Mouse (Mus musculus): ENCODE measurements at regions not wholly inside any gene's neighbourhood (a gene's known extent, or its start where the extent isn't known, plus 50 kb on each side); places are given as distances from the start of the nearest gene placed in this dataset.

DNA sequence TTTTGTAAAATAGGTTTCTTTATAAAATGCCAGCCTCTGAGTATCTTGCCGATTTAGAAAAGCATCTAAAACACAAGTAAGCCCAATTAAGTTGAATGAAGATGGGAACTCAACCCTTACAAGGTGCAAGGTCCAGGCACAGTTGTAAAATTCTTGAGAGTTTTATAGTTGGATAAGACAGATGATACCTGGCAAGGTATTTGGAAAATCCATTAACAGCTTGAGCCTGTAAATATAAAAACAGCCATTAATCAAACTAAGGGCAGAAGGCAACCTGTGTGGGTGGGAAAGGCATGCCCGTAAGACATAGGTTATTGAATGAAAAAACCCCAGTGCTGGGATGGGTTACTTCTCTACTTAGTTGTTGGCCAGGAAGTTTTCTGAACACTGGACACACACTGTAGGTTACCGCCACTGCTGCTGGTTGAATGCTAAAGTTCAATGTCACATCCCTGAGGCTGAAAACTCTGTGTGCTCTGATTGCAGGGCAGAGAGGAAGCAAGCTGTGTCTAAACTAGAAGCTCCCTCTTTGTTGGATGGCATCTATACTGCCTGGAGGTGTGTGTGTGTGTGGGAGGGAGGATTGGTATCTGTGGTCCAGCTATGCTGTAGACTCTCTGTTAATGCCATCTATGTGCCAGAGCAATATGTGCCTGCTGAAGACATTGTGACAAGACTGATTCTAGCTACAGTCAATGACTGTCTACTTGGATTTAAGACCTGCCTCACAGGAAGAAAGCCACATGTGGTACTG lies 121.4 kb downstream of the Mbip start:
- no peak overlapping the region for H3K4me3 ChIP-seq (replicated peaks in 1 of 3; ENCODE audit: low read depth in 2 of 3, low read length in 2 of 3, poor library complexity in 1 of 3)
- no peaks in the 10 kb centered on the region for H3K4me1 ChIP-seq (ENCODE audit: control insufficient read depth in 1 of 2, insufficient read depth in 2 of 2)
- no peak overlapping the region for H3K9ac ChIP-seq (ENCODE audit: insufficient read depth, low read depth)
- TF ChIP-seq JUN (IDR thresholded peaks at IDR 0.05; ENCODE audit: insufficient read depth, low read depth, low read length) = no peak
- TF ChIP-seq ZNF384 (IDR thresholded peaks at IDR 0.05; ENCODE audit: low read depth, low read length) = no peak
- no peak for TF ChIP-seq EP300 (IDR thresholded peaks at IDR 0.05; ENCODE audit: low read length)
- TF ChIP-seq ETS1 (conservative IDR thresholded peaks at IDR 0.05; ENCODE audit: low read depth, low read length) = no peak
- no peak for TF ChIP-seq RCOR1 (conservative IDR thresholded peaks at IDR 0.05; ENCODE audit: low read depth, low read length)
- TF ChIP-seq USF2 (conservative IDR thresholded peaks at IDR 0.05; ENCODE audit: low read depth, low read length) = no peak
- TF ChIP-seq ZMIZ1 (IDR thresholded peaks at IDR 0.05; ENCODE audit: low read depth, low read length) = no peak
- TF ChIP-seq NELFE (IDR thresholded peaks at IDR 0.05; ENCODE audit: low read depth, low read length) = no peak
- no peak for TF ChIP-seq POLR2A (IDR thresholded peaks at IDR 0.05; ENCODE audit: low read depth, low read length)
- TF ChIP-seq CHD2 (IDR thresholded peaks at IDR 0.05; ENCODE audit: low read length) = no peak
- no peak for TF ChIP-seq HCFC1 (IDR thresholded peaks at IDR 0.05; ENCODE audit: low read depth, low read length)
- no peak for TF ChIP-seq USF1 (IDR thresholded peaks at IDR 0.05; ENCODE audit: low read depth, low read length)
- TF ChIP-seq TCF12 (IDR thresholded peaks at IDR 0.05; ENCODE audit: low read depth, low read length) = no peak
- TF ChIP-seq SIN3A (IDR thresholded peaks at IDR 0.05; ENCODE audit: low read length) = no peak
- no peak for TF ChIP-seq SMC3 (IDR thresholded peaks at IDR 0.05; ENCODE audit: low read depth, low read length)
- TF ChIP-seq ZKSCAN1 (IDR thresholded peaks at IDR 0.05; ENCODE audit: borderline replicate concordance, low read depth, low read length) = no peak
- no peak for TF ChIP-seq PAX5 (IDR thresholded peaks at IDR 0.05; ENCODE audit: low read length)
- TF ChIP-seq CTCF (conservative IDR thresholded peaks at IDR 0.05 in 1 of 2, IDR thresholded peaks at IDR 0.05 in 1 of 2; ENCODE audit: low read depth in 2 of 2, low read length in 2 of 2) = no peak
- no peaks in the 10 kb centered on the region for H3K27me3 ChIP-seq (replicated peaks)
- H3K4me2 ChIP-seq (ENCODE audit: insufficient read depth, low read depth, poor library complexity, severe bottlenecking) = no peak overlapping the region
- no peaks in the 10 kb centered on the region for H3K36me3 ChIP-seq (replicated peaks in 1 of 2; ENCODE audit: control insufficient read depth in 1 of 2, insufficient read depth in 1 of 2, low read length in 1 of 2)
- dilution Hi-C loops (cut with MboI; ENCODE audit: extremely low pct_ligation_motif_present, extremely low pct_unique_long_range_greater_than_20kb, low sequenced_read_pairs) = no loop called here
- H3K27ac ChIP-seq (ENCODE audit: insufficient read depth, low read depth) = no peak overlapping the region
- no peaks in the 10 kb centered on the region for H3K9me3 ChIP-seq (replicated peaks; ENCODE audit: low read length)
- H3K79me2 ChIP-seq (replicated peaks; ENCODE audit: control insufficient read depth, extremely low read depth, insufficient read depth, poor library complexity, severe bottlenecking) = no peaks in the 10 kb centered on the region
- in situ Hi-C loops (cut with MboI; ENCODE audit: low pct_ligation_motif_present, low pct_unique_long_range_greater_than_20kb, low sequenced_read_pairs) = no loop called here
- no peak for DNase-seq (ENCODE audit: extremely low read depth)

DNA sequence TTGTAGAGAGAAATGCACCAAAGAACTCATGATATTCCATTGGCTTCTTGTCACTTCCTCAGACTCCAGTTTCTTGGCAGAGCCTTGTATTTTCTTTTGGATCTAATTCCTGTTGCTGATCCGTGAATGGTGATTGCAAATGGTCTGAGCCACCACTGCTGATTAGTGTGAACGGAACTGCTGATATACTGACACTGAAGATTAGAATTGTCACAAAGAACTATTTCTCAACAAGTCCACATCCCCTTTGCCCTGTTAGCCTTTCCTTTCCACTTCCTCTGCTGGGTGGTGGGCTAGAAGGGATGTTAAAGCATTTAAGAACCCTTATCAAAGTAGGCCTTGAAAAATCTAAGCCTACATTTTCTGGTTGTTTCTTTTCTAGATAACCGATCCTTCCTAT lies 152.2 kb downstream of the Mbip start:
- no peak overlapping the region for H3K9ac ChIP-seq (ENCODE audit: insufficient read depth, low read depth)
- H3K27ac ChIP-seq (ENCODE audit: insufficient read depth, low read depth) = no peak overlapping the region
- H3K79me2 ChIP-seq (replicated peaks; ENCODE audit: control insufficient read depth, extremely low read depth, insufficient read depth, poor library complexity, severe bottlenecking) = no peaks in the 10 kb centered on the region
- dilution Hi-C loops (cut with MboI; ENCODE audit: extremely low pct_ligation_motif_present, extremely low pct_unique_long_range_greater_than_20kb, low sequenced_read_pairs) = no loop called here
- no peak overlapping the region for H3K4me3 ChIP-seq (replicated peaks in 1 of 3; ENCODE audit: low read depth in 2 of 3, low read length in 2 of 3, poor library complexity in 1 of 3)
- H3K36me3 ChIP-seq (replicated peaks in 1 of 2; ENCODE audit: control insufficient read depth in 1 of 2, insufficient read depth in 1 of 2, low read length in 1 of 2) = no peaks in the 10 kb centered on the region
- in situ Hi-C loops (cut with MboI; ENCODE audit: low pct_ligation_motif_present, low pct_unique_long_range_greater_than_20kb, low sequenced_read_pairs) = no loop called here
- H3K4me2 ChIP-seq (ENCODE audit: insufficient read depth, low read depth, poor library complexity, severe bottlenecking) = no peak overlapping the region
- no peaks in the 10 kb centered on the region for H3K9me3 ChIP-seq (replicated peaks; ENCODE audit: low read length)
- DNase-seq (ENCODE audit: extremely low read depth) = no peak
- no peaks in the 10 kb centered on the region for H3K4me1 ChIP-seq (ENCODE audit: control insufficient read depth in 1 of 2, insufficient read depth in 2 of 2)
- no peak for TF ChIP-seq KAT2A (IDR thresholded peaks at IDR 0.05; ENCODE audit: insufficient replicate concordance, low read length)
- TF ChIP-seq PAX5 (IDR thresholded peaks at IDR 0.05; ENCODE audit: low read length) = no peak
- TF ChIP-seq ZKSCAN1 (IDR thresholded peaks at IDR 0.05; ENCODE audit: borderline replicate concordance, low read depth, low read length) = no peak
- no peak for TF ChIP-seq MEF2A (IDR thresholded peaks at IDR 0.05; ENCODE audit: borderline replicate concordance, low read depth, low read length)
- no peak for TF ChIP-seq NELFE (IDR thresholded peaks at IDR 0.05; ENCODE audit: low read depth, low read length)
- TF ChIP-seq RAD21 (IDR thresholded peaks at IDR 0.05; ENCODE audit: low read depth, low read length) = no peak
- TF ChIP-seq JUN (IDR thresholded peaks at IDR 0.05; ENCODE audit: insufficient read depth, low read depth, low read length) = no peak
- TF ChIP-seq SMC3 (IDR thresholded peaks at IDR 0.05; ENCODE audit: low read depth, low read length) = no peak
- no peak for TF ChIP-seq CTCF (conservative IDR thresholded peaks at IDR 0.05 in 1 of 2, IDR thresholded peaks at IDR 0.05 in 1 of 2; ENCODE audit: low read depth in 2 of 2, low read length in 2 of 2)
- no peak for TF ChIP-seq NRF1 (IDR thresholded peaks at IDR 0.05; ENCODE audit: low read depth, low read length)
- no peaks in the 10 kb centered on the region for H3K27me3 ChIP-seq (replicated peaks)

All from CH12.LX (cell line).